Mouse (Mus musculus) heart, postnatal 0 days (tissue): Measurements from ENCODE around the gene Edil3.

ENCODE experiments used
- CTCF ChIP-seq: IDR thresholded peaks from 2 replicates; pipeline ENCODE4 v1.5.1; 2016; ENCODE audit warnings: antibody characterized with exemption, control low read depth, low read depth
- EP300 ChIP-seq: IDR thresholded peaks from 2 replicates; pipeline ENCODE4 v1.6.1; 2016; ENCODE audit warnings: antibody characterized with exemption, low read depth

DNA sequence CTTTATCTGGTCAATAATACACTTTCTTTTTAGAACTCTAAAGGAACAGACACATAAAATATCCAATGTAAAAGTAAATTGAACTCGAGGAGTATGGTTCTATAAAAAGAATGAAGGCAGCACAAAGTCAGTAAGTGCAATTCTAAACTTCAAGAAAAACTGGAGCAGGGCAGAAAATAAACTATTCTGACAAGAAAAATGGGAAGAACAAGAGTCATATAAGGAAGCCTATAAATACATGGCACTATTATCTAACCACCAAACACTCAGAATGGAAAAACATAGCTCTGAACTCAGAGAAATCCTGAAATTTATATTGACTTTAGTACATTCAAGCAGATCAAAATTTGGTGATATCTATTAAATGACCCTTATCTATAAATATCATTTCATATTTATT is 284.6 kb downstream of the Edil3 start:
- TF ChIP-seq EP300 = no peak
- no peak for TF ChIP-seq CTCF
